Mouse (Mus musculus) CH12F3 (cell line): ENCODE measurements around the gene C2cd5.
"Not testable (repeated sequence)": the region's sequence is repeated elsewhere in the genome, so short reads cannot be mapped to it uniquely, and the experiment has no call there.

Experiments used
- in situ Hi-C: fragments of 300-500 bp; cut with MboI; formaldehyde crosslinking; loops from 2 replicates; pipeline ENCODE4 v1.14.3; 2020; ENCODE audit warnings: low sequenced_read_pairs

The C2cd5 gene

GRCm38 (mm10) chr6:143099681-143100382 lies at the start of gene C2cd5:
C2cd5 (minus strand) TSS chr6:143100141.
- in situ Hi-C loops, result no loop called here

DNA sequence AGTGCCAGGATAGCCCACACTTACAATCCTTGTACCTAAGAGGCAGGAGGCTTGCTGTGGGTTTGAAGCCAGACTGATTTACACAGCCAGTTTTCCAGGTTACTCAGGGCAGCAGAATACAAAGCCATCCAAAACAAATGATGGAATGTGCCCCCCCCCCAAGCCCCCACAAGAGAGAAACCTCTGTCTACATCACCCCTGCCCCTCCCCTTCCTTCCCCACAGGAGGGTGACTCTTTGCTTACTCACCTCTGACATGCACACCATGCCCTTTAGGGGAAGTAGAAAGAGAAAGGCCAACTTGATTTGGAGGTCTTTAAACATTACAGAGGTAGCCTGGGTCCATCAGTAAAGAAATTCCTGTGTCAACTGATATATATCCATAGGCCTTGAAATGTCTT lies 48.9 kb upstream of the C2cd5 start:
- in situ Hi-C loops, result no loop called here

DNA sequence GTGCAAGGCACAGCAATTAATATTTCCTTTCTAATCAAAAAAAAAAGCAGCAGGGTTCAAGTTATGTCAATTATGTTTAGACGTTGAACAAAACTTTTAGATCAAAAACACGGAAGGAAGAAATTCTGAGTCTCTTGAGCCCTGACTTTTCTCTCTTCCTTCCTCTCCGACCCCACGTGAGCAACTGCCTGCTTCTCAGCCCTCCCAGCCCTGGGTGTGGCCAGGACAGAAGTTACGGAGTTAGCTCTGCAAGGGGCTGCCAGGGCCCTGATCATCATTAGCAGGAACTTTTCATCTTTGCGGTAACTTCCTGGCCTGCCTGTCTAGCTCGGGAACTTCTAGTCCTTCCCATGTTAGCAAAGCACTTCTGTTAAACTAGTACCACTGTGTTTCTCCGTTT lies 46.8 kb upstream of the C2cd5 start:
- in situ Hi-C loops, result no loop called here

DNA sequence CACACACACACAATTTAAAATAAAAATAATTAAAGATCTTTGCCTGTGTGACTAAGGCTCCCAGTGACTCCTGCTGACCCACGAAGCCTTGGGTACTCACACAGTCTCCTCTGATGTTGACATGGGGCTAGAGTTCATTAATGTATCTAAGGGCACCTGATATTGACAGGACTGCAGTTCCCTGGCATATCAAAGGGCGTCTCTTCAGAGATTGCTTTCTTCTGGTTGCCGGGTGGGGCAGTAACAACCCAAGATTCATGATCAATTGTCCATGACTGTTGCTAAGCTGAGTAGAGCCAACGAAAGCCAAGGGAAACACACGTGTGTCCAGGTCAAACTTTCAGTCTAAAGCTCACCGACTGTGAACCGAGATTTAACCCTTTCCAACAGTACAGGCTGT lies 45.1 kb upstream of the C2cd5 start:
- in situ Hi-C loops, result no loop called here

- in situ Hi-C loops, result no loop called here
Measured at GRCm38 (mm10) chr6:143144556-143144955, 44.6 kb upstream of the C2cd5 start.

DNA sequence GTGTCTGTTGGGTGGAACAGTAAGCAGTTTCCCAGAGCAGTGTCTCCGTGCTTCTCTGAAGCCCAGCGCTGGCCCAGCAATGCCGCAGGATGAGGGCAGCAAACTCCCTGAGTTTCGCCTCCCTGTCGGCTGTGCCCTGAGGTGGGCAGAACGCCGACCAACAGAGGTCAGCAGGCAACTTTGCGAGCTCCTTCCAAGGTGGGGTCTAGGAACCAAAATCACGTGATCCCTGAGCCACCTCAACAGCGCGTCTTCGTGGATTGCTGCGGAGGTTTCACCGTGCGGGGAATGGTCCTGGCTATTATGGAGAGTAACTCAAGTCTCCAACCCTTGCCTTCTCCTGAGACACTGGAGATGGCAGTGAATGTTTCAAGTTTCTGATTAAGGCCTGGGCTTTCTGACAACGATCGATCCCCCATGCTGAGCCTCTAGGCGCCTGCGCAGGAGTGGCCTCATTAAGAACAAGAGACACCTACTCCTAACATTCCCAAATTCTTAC lies 43.9 kb upstream of the C2cd5 start:
- in situ Hi-C loops, result no loop called here

DNA sequence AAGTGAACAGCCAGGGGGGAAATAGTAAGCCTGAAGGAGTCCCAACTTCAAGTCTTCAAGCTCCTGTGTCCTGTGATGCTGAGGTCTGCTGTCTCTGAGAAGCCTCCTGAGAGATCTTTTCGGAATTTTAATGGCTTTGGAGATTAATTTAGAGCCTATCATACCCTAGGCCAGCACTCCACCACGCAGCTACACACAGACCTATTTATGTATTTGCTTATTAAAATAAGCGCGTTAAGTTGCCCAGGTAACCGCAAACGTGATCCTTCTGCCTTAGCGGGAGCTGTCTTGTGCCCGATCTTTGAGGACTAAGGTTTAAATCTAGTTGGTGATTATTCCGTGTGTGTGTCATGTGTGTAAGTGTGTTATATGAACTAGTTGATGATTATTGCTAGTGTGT lies 43.4 kb upstream of the C2cd5 start:
- in situ Hi-C loops, result no loop called here

- in situ Hi-C loops, result no loop called here
Measured at GRCm38 (mm10) chr6:143142861-143143260, 42.9 kb upstream of the C2cd5 start.

- in situ Hi-C loops, result not testable (repeated sequence)
Measured at GRCm38 (mm10) chr6:143141624-143142592, 42.0 kb upstream of the C2cd5 start.

DNA sequence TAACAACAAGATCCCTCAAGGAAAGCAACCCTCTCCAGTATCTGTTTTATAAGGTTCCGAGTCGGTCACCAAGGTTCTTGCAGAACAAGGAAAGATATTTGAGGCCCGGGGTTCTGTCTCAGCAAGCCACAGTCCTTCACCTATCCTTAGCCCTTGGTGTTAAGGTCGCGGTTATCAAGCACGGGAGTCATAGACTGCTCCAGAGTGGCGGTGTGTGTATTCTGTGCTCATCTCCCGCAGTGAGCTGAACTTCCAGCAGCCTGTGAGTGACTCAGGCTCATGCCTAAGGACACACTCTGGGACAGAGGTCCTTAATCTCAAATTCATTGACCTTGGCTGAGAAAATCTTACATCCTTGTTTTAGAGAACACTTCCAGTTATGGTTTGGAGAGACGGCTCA lies 40.9 kb upstream of the C2cd5 start:
- in situ Hi-C loops, result no loop called here

- in situ Hi-C loops, result no loop called here
Measured at GRCm38 (mm10) chr6:143139417-143139816, 39.5 kb upstream of the C2cd5 start.

GRCm38 (mm10) chr6:143137341-143137740 lies 37.4 kb upstream of the C2cd5 start:
- in situ Hi-C loops, result no loop called here

- in situ Hi-C loops, result no loop called here
Measured at GRCm38 (mm10) chr6:143136688-143137087, 36.7 kb upstream of the C2cd5 start.

GRCm38 (mm10) chr6:143135097-143135496 lies 35.2 kb upstream of the C2cd5 start:
- in situ Hi-C loops, result no loop called here

- in situ Hi-C loops, result no loop called here
Measured at GRCm38 (mm10) chr6:143133150-143133549, 33.2 kb upstream of the C2cd5 start.

DNA sequence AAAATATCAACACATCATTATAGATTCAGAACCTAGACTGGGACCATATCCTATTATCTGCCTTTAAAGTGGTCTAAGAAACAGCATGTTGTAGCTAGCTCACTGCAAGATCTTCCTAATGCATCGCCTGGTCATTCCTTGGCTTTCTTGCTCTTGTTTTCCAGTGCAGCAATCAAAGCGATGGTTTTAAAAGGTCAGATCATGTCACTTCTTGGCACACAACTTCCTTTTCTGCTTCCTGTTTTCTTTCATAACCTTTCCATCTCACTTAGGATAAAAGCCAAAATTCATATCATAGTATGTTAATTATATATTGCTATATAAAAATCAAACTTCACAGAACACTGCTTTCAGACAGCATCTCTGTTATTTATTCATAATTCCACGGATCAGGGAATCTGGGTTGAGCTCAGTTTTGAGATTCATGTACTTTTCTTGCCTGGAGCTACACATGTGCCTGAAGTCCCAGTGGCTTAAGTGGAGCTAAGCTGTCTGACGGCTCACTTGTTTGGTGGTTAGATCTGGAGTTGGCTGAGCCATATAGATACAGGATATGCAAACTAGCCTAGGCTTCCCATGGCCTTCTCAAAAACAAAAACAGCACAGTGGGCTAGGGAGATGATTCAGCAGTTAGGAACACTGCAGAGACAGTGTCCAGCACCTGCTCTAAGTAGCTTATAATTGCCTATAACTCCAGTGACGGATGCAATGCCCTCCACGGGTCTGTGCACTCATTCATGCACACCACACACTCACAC lies 32.1 kb upstream of the C2cd5 start:
- in situ Hi-C loops, result no loop called here

DNA sequence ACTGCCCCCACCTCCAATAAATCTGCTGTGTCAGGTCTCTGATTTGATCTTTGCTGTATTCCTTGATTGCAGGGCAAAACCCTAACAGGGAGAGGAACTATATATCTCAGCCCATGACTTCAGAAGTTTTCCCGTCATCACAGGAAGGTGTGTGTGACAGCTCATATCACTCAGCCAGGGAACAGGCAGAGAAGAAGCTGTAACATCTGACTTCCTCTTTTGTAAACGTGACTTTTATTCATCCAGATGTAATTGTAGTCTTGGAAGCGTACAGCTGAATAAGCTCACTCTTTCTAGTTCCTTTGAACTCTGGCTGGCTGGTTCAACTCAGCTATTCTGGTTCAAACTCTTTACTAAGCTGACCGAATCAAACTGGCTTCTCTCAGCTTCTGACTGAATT lies 30.5 kb upstream of the C2cd5 start:
- in situ Hi-C loops, result no loop called here

- in situ Hi-C loops, result no loop called here
Measured at GRCm38 (mm10) chr6:143129952-143130351, 30.0 kb upstream of the C2cd5 start.

GRCm38 (mm10) chr6:143129466-143129865 lies 29.5 kb upstream of the C2cd5 start:
- in situ Hi-C loops, result no loop called here

DNA sequence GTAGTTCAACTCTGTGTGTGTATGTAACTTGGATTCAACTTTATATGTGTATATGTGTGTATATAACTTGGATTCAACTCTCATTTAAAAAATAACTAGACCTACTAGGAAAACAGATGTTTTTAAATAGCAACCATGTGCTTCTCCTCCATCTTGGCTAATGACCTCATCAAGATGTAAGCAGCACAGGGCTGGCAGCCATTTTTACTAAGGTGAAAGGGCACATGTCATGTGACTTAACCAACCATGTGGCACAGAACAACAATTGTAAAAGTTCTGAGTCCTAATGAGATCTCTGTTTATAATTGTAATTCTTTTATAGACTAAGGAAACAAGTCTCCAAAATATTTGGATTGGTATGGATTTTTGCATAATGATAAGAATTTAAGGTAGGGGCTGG lies 25.8 kb upstream of the C2cd5 start:
- in situ Hi-C loops, result no loop called here

DNA sequence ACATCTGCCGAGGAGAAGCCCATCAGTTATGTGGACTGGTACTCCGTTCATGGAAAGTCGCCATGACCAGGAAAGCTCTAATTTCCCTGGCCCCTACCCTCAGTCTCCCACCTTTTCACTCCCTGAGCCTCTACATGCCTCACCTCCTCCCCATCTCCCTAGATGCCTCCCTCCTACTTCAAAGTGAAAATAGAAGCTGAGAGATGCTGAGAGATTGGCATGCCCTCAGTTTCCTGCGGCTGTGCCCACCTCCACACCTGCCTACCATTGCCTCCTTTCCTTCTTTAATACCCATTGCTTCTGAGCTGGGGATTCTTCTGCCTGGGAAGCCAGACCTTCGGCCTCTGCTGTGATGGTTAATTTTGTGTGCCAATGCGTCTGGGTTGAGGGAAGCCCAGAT lies 19.4 kb upstream of the C2cd5 start:
- in situ Hi-C loops, result no loop called here
